In genomic region chr1:57942215-57942614, GRCm38 (mm10) we compare ENCODE assay signal across 22 mouse cellular contexts.
"Had no signal": no experiment of that assay in that cellular context is flagged by ENCODE, and none has a peak within 500 bp of the region (broad histone marks: within the 10 kb centered on the region; RNA-seq: fewer than 3 reads in every experiment).

No protein-coding gene starts in this region.

- H3K9ac ChIP-seq: limb, embryonic 13.5 days; liver, embryonic 12.5 days; liver, embryonic 15.5 days; lung, embryonic 15.5 days; neural tube, embryonic 12.5 days; neural tube, embryonic 15.5 days had no signal

- H3K4me2 ChIP-seq: limb, embryonic 13.5 days; liver, embryonic 12.5 days; liver, embryonic 15.5 days; lung, embryonic 15.5 days; neural tube, embryonic 12.5 days; neural tube, embryonic 15.5 days had no signal

- H3K27me3 ChIP-seq: liver, embryonic 12.5 days; liver, embryonic 15.5 days; lung, embryonic 15.5 days; neural tube, embryonic 12.5 days; neural tube, embryonic 15.5 days had no signal

- ATAC-seq: inflammation-experienced regulatory T-cells, adult 6 months; intestine, postnatal 0 days; liver, embryonic 12.5 days had no signal

- H3K4me3 ChIP-seq: limb, embryonic 10.5 days; limb, embryonic 13.5 days; liver, embryonic 12.5 days; liver, embryonic 15.5 days; lung, embryonic 15.5 days; megakaryocyte, embryonic 14.5 days; neural tube, embryonic 12.5 days; neural tube, embryonic 15.5 days had no signal

- DNase-seq: kidney, adult 8-10 months; kidney, postnatal 14 days; kidney, postnatal 4 days; layer of hippocampus, adult 9-11 months; liver; lung, adult 18-20 months; lung, postnatal 10 days; lung, postnatal 36 days; right cerebral cortex, adult 18-20 months; right cerebral cortex, postnatal 25 days; thymus, adult 18-20 months; thymus, postnatal 36 days had no signal

- H3K36me3 ChIP-seq: liver, embryonic 12.5 days; liver, embryonic 15.5 days had no signal

- H3K9me3 ChIP-seq: limb, embryonic 10.5 days; limb, embryonic 13.5 days; liver, embryonic 12.5 days; liver, embryonic 15.5 days; lung, embryonic 15.5 days; megakaryocyte, embryonic 14.5 days; neural tube, embryonic 12.5 days; neural tube, embryonic 15.5 days had no signal

- H3K4me1 ChIP-seq: liver, embryonic 12.5 days; liver, embryonic 15.5 days; megakaryocyte, embryonic 14.5 days had no signal

- H3K27ac ChIP-seq: limb, embryonic 10.5 days; limb, embryonic 13.5 days; liver, embryonic 12.5 days; liver, embryonic 15.5 days; lung, embryonic 15.5 days; neural tube, embryonic 12.5 days; neural tube, embryonic 15.5 days had no signal
